Mouse (Mus musculus): Measurements from ENCODE around the gene Pkdrej. TPM values are rescaled to one million over a fixed set of nuclear protein-coding genes. Genes with fewer than 3 reads are reported as not detected.
"Not testable (repeated sequence)": the region's sequence is repeated elsewhere in the genome, so short reads cannot be mapped to it uniquely, and the experiment has no call there.

Pkdrej gene
- polyA plus RNA-seq, 1 experiment: 0.63 TPM

DNA sequence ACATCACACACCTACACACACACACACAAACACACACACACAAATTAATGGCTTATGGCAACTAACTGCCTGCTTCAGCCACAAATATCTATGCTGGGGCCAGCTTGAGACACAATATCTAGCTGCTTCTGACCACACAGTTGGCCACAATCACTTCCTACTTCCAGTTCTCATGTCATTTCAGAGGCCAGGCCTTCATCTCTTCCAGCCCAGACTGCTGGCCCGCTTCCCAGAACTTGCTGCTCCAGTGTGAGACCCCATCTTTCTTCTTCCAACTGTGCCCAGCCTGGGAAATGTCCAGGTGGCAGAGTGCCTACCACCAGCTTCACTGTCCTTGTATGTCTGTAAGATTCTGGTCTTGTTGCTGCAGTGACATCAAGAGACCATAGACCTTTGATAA lies 28.7 kb downstream of the Pkdrej start:
- TF ChIP-seq CTCF (IDR thresholded peaks at IDR 0.05; ENCODE audit: extremely low read depth, insufficient read depth, low read length) (no peak), POLR2A (IDR thresholded peaks at IDR 0.05; ENCODE audit: extremely low read depth, insufficient read depth, low read length) (no peak)
- Histone ChIP-seq H3K4me1 (ENCODE audit: control insufficient read depth, insufficient read depth, low read length) (no peaks in the 10 kb centered on the region), H3K27ac (ENCODE audit: insufficient read depth, low read length) (no peak overlapping the region), H3K4me3 (ENCODE audit: insufficient read depth, low read length) (no peak overlapping the region)

- Histone ChIP-seq H3K4me3 (ENCODE audit: insufficient read depth, low read length) (no peak overlapping the region), H3K27ac (ENCODE audit: insufficient read depth, low read length) (no peak overlapping the region), H3K4me1 (ENCODE audit: control insufficient read depth, insufficient read depth, low read length) (no peaks in the 10 kb centered on the region)
- TF ChIP-seq POLR2A (IDR thresholded peaks at IDR 0.05; ENCODE audit: extremely low read depth, insufficient read depth, low read length): no peak
- no peak for TF ChIP-seq CTCF (IDR thresholded peaks at IDR 0.05; ENCODE audit: extremely low read depth, insufficient read depth, low read length)
These were observed 30.1 kb downstream of the Pkdrej start for GRCm38 (mm10) chr15:85791449-85791848.

DNA sequence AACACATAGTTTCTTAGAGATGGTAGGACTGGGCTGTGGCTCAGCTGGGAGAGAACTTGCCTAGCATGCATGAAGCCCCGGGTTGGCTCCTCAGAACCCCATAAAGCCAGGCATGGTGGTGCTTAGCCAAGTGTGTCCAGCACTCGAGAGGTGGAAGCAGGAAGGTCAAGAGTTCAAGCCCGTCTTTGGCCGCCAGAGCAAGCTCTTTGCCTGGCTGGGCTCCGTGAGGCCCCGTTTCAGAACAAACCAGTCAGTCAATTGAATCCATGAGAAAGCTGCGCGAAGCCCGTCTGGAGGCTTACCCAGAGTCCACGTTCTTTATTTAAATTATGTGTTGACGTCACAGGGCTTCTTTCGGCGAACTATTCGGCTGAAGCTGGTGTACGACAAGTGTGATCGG lies 32.9 kb downstream of the Pkdrej start:
- Histone ChIP-seq H3K27ac (ENCODE audit: insufficient read depth, low read length) (no peak overlapping the region), H3K4me3 (ENCODE audit: insufficient read depth, low read length) (no peak overlapping the region), H3K4me1 (ENCODE audit: control insufficient read depth, insufficient read depth, low read length) (no peaks in the 10 kb centered on the region)
- no peak for TF ChIP-seq POLR2A (IDR thresholded peaks at IDR 0.05; ENCODE audit: extremely low read depth, insufficient read depth, low read length)

- Histone ChIP-seq H3K4me1 (ENCODE audit: control insufficient read depth, insufficient read depth, low read length) (no peaks in the 10 kb centered on the region), H3K4me3 (ENCODE audit: insufficient read depth, low read length) (no peak overlapping the region), H3K27ac (ENCODE audit: insufficient read depth, low read length) (no peak overlapping the region)
- no peak for TF ChIP-seq POLR2A (IDR thresholded peaks at IDR 0.05; ENCODE audit: extremely low read depth, insufficient read depth, low read length)
- TF ChIP-seq CTCF (IDR thresholded peaks at IDR 0.05; ENCODE audit: extremely low read depth, insufficient read depth, low read length): no peak
These were observed 33.5 kb downstream of the Pkdrej start for GRCm38 (mm10) chr15:85788051-85788450.

- Histone ChIP-seq H3K27ac (ENCODE audit: insufficient read depth, low read length) (no peak overlapping the region), H3K4me1 (ENCODE audit: control insufficient read depth, insufficient read depth, low read length) (no peaks in the 10 kb centered on the region), H3K4me3 (ENCODE audit: insufficient read depth, low read length) (no peak overlapping the region)
- TF ChIP-seq POLR2A (IDR thresholded peaks at IDR 0.05; ENCODE audit: extremely low read depth, insufficient read depth, low read length): no peak
- no peak for TF ChIP-seq CTCF (IDR thresholded peaks at IDR 0.05; ENCODE audit: extremely low read depth, insufficient read depth, low read length)
These were observed 34.1 kb downstream of the Pkdrej start for GRCm38 (mm10) chr15:85787482-85787881.

DNA sequence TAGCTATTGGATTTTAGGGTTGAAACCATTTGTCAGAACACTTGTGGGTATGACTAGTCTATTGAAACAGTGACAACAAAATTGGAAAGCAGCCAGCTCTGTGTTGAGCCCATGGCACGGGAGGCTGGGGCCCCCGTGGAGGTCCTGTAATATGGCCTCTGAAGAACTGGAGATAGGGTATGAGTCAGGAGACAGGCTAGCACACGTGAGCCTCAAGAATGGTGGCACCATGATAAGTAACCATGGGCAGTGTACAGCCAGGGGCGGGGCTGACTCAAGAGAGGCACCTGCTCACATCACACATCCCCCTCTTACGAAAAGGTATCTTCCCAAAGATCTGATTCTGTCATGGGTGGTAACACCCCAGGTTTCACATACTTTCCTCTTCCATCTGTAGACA lies 34.8 kb downstream of the Pkdrej start:
- Histone ChIP-seq H3K4me1 (ENCODE audit: control insufficient read depth, insufficient read depth, low read length) (no peaks in the 10 kb centered on the region), H3K4me3 (ENCODE audit: insufficient read depth, low read length) (no peak overlapping the region), H3K27ac (ENCODE audit: insufficient read depth, low read length) (no peak overlapping the region)
- TF ChIP-seq CTCF (IDR thresholded peaks at IDR 0.05; ENCODE audit: extremely low read depth, insufficient read depth, low read length) (no peak), POLR2A (IDR thresholded peaks at IDR 0.05; ENCODE audit: extremely low read depth, insufficient read depth, low read length) (no peak)

DNA sequence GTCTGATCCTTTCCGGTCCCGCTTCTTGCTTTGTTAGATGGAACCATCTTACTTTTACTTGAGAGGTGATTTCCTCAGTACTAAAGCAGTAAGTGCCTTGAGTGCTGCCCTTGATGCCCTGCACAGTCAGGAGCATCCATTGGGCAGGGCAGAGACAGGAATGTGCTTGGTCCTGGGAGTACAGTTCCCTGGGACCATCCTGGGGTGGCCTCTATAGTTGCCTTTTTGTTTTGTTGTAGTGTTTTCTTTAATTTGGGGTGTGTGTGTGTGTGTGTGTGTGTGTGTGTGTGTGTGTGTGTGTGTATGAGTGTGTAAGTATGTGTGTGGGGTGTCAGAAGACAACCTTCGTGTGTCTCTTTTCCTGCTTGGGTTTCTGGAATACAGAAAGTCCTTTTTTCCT lies 37.2 kb downstream of the Pkdrej start:
- H3K4me1 ChIP-seq (ENCODE audit: control insufficient read depth, insufficient read depth, low read length): no peaks in the 10 kb centered on the region
- H3K4me3 ChIP-seq (ENCODE audit: insufficient read depth, low read length): no peak overlapping the region
- H3K27ac ChIP-seq (ENCODE audit: insufficient read depth, low read length): no peak overlapping the region
- TF ChIP-seq CTCF (IDR thresholded peaks at IDR 0.05; ENCODE audit: extremely low read depth, insufficient read depth, low read length) (no peak), POLR2A (IDR thresholded peaks at IDR 0.05; ENCODE audit: extremely low read depth, insufficient read depth, low read length) (no peak)

GRCm38 (mm10) chr15:85783146-85783545 lies 38.4 kb downstream of the Pkdrej start:
- Histone ChIP-seq H3K4me1 (ENCODE audit: control insufficient read depth, insufficient read depth, low read length) (no peaks in the 10 kb centered on the region), H3K4me3 (ENCODE audit: insufficient read depth, low read length) (no peak overlapping the region), H3K27ac (ENCODE audit: insufficient read depth, low read length) (no peak overlapping the region)
- no peak for TF ChIP-seq CTCF (IDR thresholded peaks at IDR 0.05; ENCODE audit: extremely low read depth, insufficient read depth, low read length)
- TF ChIP-seq POLR2A (IDR thresholded peaks at IDR 0.05; ENCODE audit: extremely low read depth, insufficient read depth, low read length): no peak

DNA sequence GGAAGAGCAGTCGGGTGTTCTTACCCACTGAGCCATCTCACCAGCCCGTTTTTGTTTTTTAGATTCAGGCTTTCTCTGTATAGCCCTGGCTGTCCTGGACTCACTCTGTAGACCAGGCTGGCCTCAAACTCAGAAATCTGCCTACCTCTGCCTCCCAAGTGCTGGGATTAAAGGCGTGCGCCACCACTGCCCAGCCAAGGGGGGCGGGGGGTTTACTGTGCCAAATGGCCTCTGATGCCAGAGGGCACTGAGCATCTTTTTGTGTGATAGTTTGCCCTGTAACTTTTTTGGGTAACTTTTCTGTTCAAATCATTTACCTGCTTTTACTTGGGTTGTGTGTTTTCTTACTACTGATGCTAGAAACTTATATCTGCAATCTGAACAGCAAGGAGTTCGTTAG lies 42.6 kb downstream of the Pkdrej start:
- not testable (repeated sequence) for H3K4me1 ChIP-seq (ENCODE audit: control insufficient read depth, insufficient read depth, low read length); H3K27ac ChIP-seq (ENCODE audit: insufficient read depth, low read length)

DNA sequence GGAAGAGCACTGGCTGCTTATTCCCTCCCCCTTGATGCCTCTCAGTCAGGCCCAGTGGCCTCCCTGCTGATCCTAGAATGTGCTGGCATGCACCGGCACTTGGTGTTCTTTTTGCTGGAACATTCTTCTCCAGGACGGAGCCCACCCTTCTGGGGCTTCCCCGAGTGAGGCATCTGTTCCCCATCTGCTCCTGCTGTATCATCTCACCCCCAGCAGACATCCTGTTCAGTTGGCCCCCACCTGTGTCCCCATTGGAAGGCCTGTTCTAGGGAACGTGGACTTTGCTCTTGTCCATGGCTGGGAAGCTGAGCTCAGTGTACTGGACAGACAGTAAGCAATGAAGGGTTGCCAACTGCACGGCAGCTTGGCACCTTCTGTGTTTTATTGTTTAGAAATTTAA lies 44.8 kb downstream of the Pkdrej start:
- TF ChIP-seq POLR2A (IDR thresholded peaks at IDR 0.05; ENCODE audit: extremely low read depth, insufficient read depth, low read length) (no peak), CTCF (IDR thresholded peaks at IDR 0.05; ENCODE audit: extremely low read depth, insufficient read depth, low read length) (no peak)
- H3K27ac ChIP-seq (ENCODE audit: insufficient read depth, low read length): no peak overlapping the region
- H3K4me1 ChIP-seq (ENCODE audit: control insufficient read depth, insufficient read depth, low read length): no peaks in the 10 kb centered on the region
- H3K4me3 ChIP-seq (ENCODE audit: insufficient read depth, low read length): no peak overlapping the region

More for the DNA sequence above, 42.6 kb downstream of the Pkdrej start:
- H3K4me3 ChIP-seq (ENCODE audit: insufficient read depth, low read length): not testable (repeated sequence)

DNA sequence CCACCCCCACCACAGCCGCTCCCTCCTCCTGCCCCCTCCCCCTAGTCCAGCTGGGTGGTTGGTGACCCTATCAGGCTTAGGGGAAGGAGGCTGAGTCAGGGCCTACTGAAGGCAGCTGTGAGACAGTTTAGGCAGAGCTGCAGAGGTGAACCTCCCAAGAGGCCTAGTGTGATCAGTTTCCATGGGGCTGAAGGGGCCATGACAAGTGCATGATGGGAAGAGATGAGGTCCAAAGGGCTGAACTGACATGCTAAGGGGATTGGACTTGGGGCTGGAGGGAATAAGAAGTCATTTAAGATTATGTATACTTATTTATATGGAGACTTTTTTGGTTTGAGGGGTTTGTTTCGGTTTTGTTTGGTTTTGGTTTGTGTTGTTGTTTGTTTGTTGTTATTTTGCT lies 45.3 kb downstream of the Pkdrej start:
- no peak overlapping the region for H3K4me3 ChIP-seq (ENCODE audit: insufficient read depth, low read length)
- H3K27ac ChIP-seq (ENCODE audit: insufficient read depth, low read length): no peak overlapping the region
- TF ChIP-seq POLR2A (IDR thresholded peaks at IDR 0.05; ENCODE audit: extremely low read depth, insufficient read depth, low read length) (no peak), CTCF (IDR thresholded peaks at IDR 0.05; ENCODE audit: extremely low read depth, insufficient read depth, low read length) (no peak)
- H3K4me1 ChIP-seq (ENCODE audit: control insufficient read depth, insufficient read depth, low read length): no peaks in the 10 kb centered on the region
